In genomic region chr15:96135250-96135731, GRCm38 (mm10) we compare ENCODE assay signal across 8 mouse cellular contexts.
DNase-seq lines count a peak whose midpoint lies in the region; ATAC-seq lines count a peak whose summit lies in the region.

No protein-coding gene starts in this region.

- no peak for ATAC-seq in heart, embryonic 12.5 days (ENCODE audit: insufficient number of reproducible peaks, low FRiP score)
- peak; percentile 27; the same call in 1 of the 2 replicates for ATAC-seq in hindbrain, embryonic 11.5 days (ENCODE audit: low FRiP score)
- no peak for ATAC-seq in midbrain, embryonic 15.5 days (replicated peaks)

- no peaks in the 10 kb centered on the region for H3K36me3 ChIP-seq in heart, embryonic 12.5 days
- H3K36me3 ChIP-seq in hindbrain, embryonic 11.5 days (ENCODE audit: control insufficient read depth, insufficient read depth, low read length) = no peaks in the 10 kb centered on the region
- no peaks in the 10 kb centered on the region for H3K36me3 ChIP-seq in midbrain, embryonic 15.5 days (replicated peaks)

- H3K4me1 ChIP-seq in heart, embryonic 12.5 days (replicated peaks) = peaks cover 36% of the 10 kb centered on the region
- no peaks in the 10 kb centered on the region for H3K4me1 ChIP-seq in hindbrain, embryonic 11.5 days (replicated peaks; ENCODE audit: control insufficient read depth, insufficient read depth, low read length)
- peaks cover 6% of the 10 kb centered on the region; the same call in 1 of the 2 replicates for H3K4me1 ChIP-seq in midbrain, embryonic 15.5 days

- no peak for DNase-seq in heart, postnatal 36 days
- DNase-seq in embryo, embryonic 11 days = peak; percentile 48
- DNase-seq in hindbrain, embryonic 11.5 days (ENCODE audit: low spot score) = peak; percentile 29
- no peak for DNase-seq in thymus, postnatal 10 days (ENCODE audit: low spot score in 2 of 2)
- no peak for DNase-seq in thymus, postnatal 0 days (ENCODE audit: low spot score)
- no peak for DNase-seq in frontal cortex, postnatal 36 days (ENCODE audit: low spot score in 2 of 2)

- intact Hi-C loops in heart, postnatal 36 days (cut with DNase I) = no loop called here

- H3K27ac ChIP-seq in heart, embryonic 12.5 days (ENCODE audit: poor library complexity, severe bottlenecking) = no peak overlapping the region
- H3K27ac ChIP-seq in hindbrain, embryonic 11.5 days (ENCODE audit: low read depth, low read length) = no peak overlapping the region
- H3K27ac ChIP-seq in midbrain, embryonic 15.5 days = no peak overlapping the region

- no peaks in the 10 kb centered on the region for H3K9me3 ChIP-seq in heart, embryonic 12.5 days (replicated peaks)
- H3K9me3 ChIP-seq in hindbrain, embryonic 11.5 days (ENCODE audit: control insufficient read depth, low read length) = no peaks in the 10 kb centered on the region
- H3K9me3 ChIP-seq in midbrain, embryonic 15.5 days = no peaks in the 10 kb centered on the region

- peak overlapping the region; percentile 25 for H3K4me3 ChIP-seq in heart, embryonic 12.5 days
- H3K4me3 ChIP-seq in hindbrain, embryonic 11.5 days (ENCODE audit: low read depth, low read length) = no peak overlapping the region
- no peak overlapping the region for H3K4me3 ChIP-seq in midbrain, embryonic 15.5 days

- 15% methylated on average over 13 of the region's 13 CpGs for WGBS in heart, embryonic 12.5 days
- 13% methylated on average over 13 of the region's 13 CpGs for WGBS in hindbrain, embryonic 11.5 days
- WGBS in midbrain, embryonic 15.5 days = 21% methylated on average over 13 of the region's 13 CpGs

- peak overlapping the region; percentile 63 for H3K4me2 ChIP-seq in heart, embryonic 12.5 days
- no peak overlapping the region for H3K4me2 ChIP-seq in hindbrain, embryonic 11.5 days (replicated peaks; ENCODE audit: low read depth, low read length)
- peak overlapping the region; percentile 17; the same call in 1 of the 2 replicates for H3K4me2 ChIP-seq in midbrain, embryonic 15.5 days

- no peaks in the 10 kb centered on the region for H3K27me3 ChIP-seq in heart, embryonic 12.5 days (replicated peaks)
- H3K27me3 ChIP-seq in hindbrain, embryonic 11.5 days (ENCODE audit: control insufficient read depth, insufficient read depth, low read length) = no peaks in the 10 kb centered on the region
- no peaks in the 10 kb centered on the region for H3K27me3 ChIP-seq in midbrain, embryonic 15.5 days (replicated peaks)

- H3K9ac ChIP-seq in heart, embryonic 12.5 days = no peak overlapping the region
- no peak overlapping the region for H3K9ac ChIP-seq in hindbrain, embryonic 11.5 days (ENCODE audit: low read depth, low read length)
- H3K9ac ChIP-seq in midbrain, embryonic 15.5 days = no peak overlapping the region

Comparison
In these comparisons a context has a peak if more than half of its experiments do, and no peak if none do; other contexts are left out.
1. DNase-seq: peak in embryo, embryonic 11 days (single experiment) and hindbrain, embryonic 11.5 days (single experiment); none in heart, postnatal 36 days (0 of 2), thymus, postnatal 10 days (0 of 2), thymus, postnatal 0 days (single experiment) and frontal cortex, postnatal 36 days (0 of 2).